Mouse (Mus musculus) hindbrain, embryonic 10.5 days (tissue): Measurements from ENCODE around the gene Svopl. TPM values are rescaled to one million over a fixed set of nuclear protein-coding genes. Genes with fewer than 3 reads are reported as not detected.
A peak's percentile ranks its signal among the peaks of the same experiment; 100 is the strongest.

Experiments
- DNase-seq: peaks from one replicate; pipeline ENCODE4 v3.0.0-alpha.2; 2017; ENCODE audit warnings: low spot score
- H3K27ac ChIP-seq: fragments of 300-500 bp; sonication (generic); 2 replicates; pipeline ENCODE4 v1.5.1; 2016; ENCODE audit warnings: mild to moderate bottlenecking, moderate library complexity
- H3K27me3 ChIP-seq: fragments of 300-500 bp; sonication (generic); 2 replicates; pipeline ENCODE4 v1.6.1; 2016; ENCODE audit warnings: mild to moderate bottlenecking; ENCODE audit not compliant: poor library complexity, insufficient read depth, severe bottlenecking
- H3K36me3 ChIP-seq: fragments of 300-500 bp; sonication (generic); 2 replicates; pipeline ENCODE4 v1.6.1; 2016; ENCODE audit warnings: mild to moderate bottlenecking, moderate library complexity
- H3K4me1 ChIP-seq: fragments of 300-500 bp; sonication (generic); replicated peaks from 2 replicates; pipeline ENCODE4 v1.6.1; 2016; ENCODE audit warnings: mild to moderate bottlenecking
- H3K4me3 ChIP-seq: fragments of 300-500 bp; sonication (generic); 2 replicates; pipeline ENCODE4 v1.5.1; 2016; ENCODE audit warnings: mild to moderate bottlenecking, moderate library complexity
- H3K9me3 ChIP-seq: fragments of 300-500 bp; sonication (generic); 2 replicates; pipeline ENCODE4 v1.6.1; 2016; ENCODE audit warnings: mild to moderate bottlenecking, moderate library complexity
- WGBS: fragments of 180-500 bp; shearing (Covaris S2); methylation state at CpG from one replicate; pipeline ENCODE4 v1.1.7; 2016; 5-methylcytosine and 5-hydroxymethylcytosine counted together
- polyA plus RNA-seq: library from polyadenylated mRNA; unstranded; fragments of >200 nt; fragmentation: Nextera tagmentation; extraction: Ambion mirVana; gene quantifications from 2 replicates; pipeline ENCODE4 v1.2.1, GENCODE M21; 2016

Gene Svopl
- polyA plus RNA-seq, 1 experiment from 2014 or later: 3.9 TPM

GRCm38 (mm10) chr6:38021406-38021805, 25.4 kb downstream of the Svopl start:
- WGBS: 88% methylated on average over 7 of the region's 7 CpGs
- no peaks in the 10 kb centered on the region for H3K9me3 ChIP-seq
- H3K27ac ChIP-seq: no peak overlapping the region
- H3K4me3 ChIP-seq: no peak overlapping the region
- DNase-seq: no peak
- no peaks in the 10 kb centered on the region for H3K36me3 ChIP-seq
- no peaks in the 10 kb centered on the region for H3K27me3 ChIP-seq
- no peaks in the 10 kb centered on the region for H3K4me1 ChIP-seq

DNA sequence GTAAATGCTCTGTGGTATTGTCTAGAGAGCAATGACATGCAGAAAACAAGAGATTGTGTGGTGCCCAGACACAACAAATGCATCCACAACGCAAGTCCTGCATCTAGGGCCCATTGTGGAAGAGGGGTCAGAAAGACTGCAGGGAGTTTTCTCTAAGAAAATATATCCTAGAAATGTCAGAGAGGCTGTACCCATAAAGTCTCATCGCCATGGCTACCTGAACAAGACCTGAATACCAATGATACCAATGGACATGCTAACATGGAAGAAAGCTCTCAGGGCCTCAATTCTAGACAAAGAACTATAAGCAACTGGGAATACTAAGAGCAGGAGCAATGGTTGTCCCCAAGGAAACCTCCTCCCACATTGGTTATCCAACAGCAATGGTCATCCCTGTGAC, 34.0 kb downstream of the Svopl start:
- 0 out of 2 replicates have a peak, but pooled peaks cover 7% of the 10 kb centered on the region for H3K4me1 ChIP-seq
- no peak overlapping the region for H3K4me3 ChIP-seq
- H3K9me3 ChIP-seq: no peaks in the 10 kb centered on the region
- WGBS: 85% methylated on average over 2 of the region's 2 CpGs
- no peaks in the 10 kb centered on the region for H3K36me3 ChIP-seq
- DNase-seq: no peak
- no peak overlapping the region for H3K27ac ChIP-seq
- H3K27me3 ChIP-seq: no peaks in the 10 kb centered on the region

- 11% methylated on average over 6 of the region's 6 CpGs for WGBS
- H3K27me3 ChIP-seq: no peaks in the 10 kb centered on the region
- H3K9me3 ChIP-seq: no peaks in the 10 kb centered on the region
- H3K36me3 ChIP-seq: no peaks in the 10 kb centered on the region
- no peak overlapping the region for H3K27ac ChIP-seq
- DNase-seq: peak; percentile 48
- no peak overlapping the region for H3K4me3 ChIP-seq
- 0 out of 2 replicates have a peak, but pooled peaks cover 3% of the 10 kb centered on the region for H3K4me1 ChIP-seq
Measured at GRCm38 (mm10) chr6:38007459-38007858, 39.3 kb downstream of the Svopl start.

DNA sequence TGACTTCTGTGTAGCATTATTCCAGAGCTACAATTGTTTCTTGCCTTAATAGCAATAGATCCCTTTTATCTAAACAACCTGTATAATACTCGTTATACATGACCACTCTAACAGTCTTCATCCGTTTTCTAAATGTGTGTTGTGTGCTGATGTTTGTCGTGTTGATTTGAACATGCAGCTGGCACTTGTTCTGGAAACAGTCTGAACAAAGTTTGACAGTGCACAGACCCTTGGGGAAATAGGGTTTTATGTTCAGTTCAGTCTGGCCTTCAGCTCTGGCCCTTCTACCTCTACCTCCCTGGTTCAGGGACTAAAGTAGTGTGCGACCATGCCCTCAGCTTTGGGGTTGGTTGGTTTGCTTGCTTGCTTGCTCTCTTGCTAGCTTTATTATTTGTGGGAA, 79.4 kb downstream of the Svopl start:
- WGBS: 96% methylated on average over 4 of the region's 4 CpGs
- H3K27me3 ChIP-seq: no peaks in the 10 kb centered on the region
- H3K4me1 ChIP-seq: no peaks in the 10 kb centered on the region
- DNase-seq: no peak
- H3K27ac ChIP-seq: no peak overlapping the region
- H3K4me3 ChIP-seq: no peak overlapping the region
- H3K36me3 ChIP-seq: peaks cover 90% of the 10 kb centered on the region
- no peaks in the 10 kb centered on the region for H3K9me3 ChIP-seq

- Histone ChIP-seq H3K36me3 (peaks cover 95% of the 10 kb centered on the region), H3K4me3 (no peak overlapping the region), H3K27me3 (no peaks in the 10 kb centered on the region), H3K9me3 (no peaks in the 10 kb centered on the region), H3K27ac (no peak overlapping the region), H3K4me1 (no peaks in the 10 kb centered on the region)
- WGBS: 88% methylated on average over 6 of the region's 6 CpGs
- DNase-seq: no peak
Measured at GRCm38 (mm10) chr6:37951306-37951705, 95.5 kb downstream of the Svopl start.

- 22% methylated on average over 6 of the region's 6 CpGs for WGBS
- no peaks in the 10 kb centered on the region for H3K9me3 ChIP-seq
- H3K4me3 ChIP-seq: no peak overlapping the region
- H3K4me1 ChIP-seq: peaks cover 27% of the 10 kb centered on the region
- DNase-seq: peak; percentile 48
- H3K27me3 ChIP-seq: no peaks in the 10 kb centered on the region
- peaks cover 53% of the 10 kb centered on the region for H3K36me3 ChIP-seq
- H3K27ac ChIP-seq: peak overlapping the region; percentile 53; the same call in 1 of the 2 replicates
Measured at GRCm38 (mm10) chr6:37936498-37936897, 110.3 kb downstream of the Svopl start.

Other genes with a start within 250 kb of the Svopl start
- gene Trim24, start 176.2 kb downstream of the Svopl start, polyA plus RNA-seq: 19.3 and 22.5 TPM in 2 replicates
- not detected in 2 replicates for gene Tmem213, start 62.3 kb upstream of the Svopl start, polyA plus RNA-seq
- gene Atp6v0a4, start 77.6 kb upstream of the Svopl start, polyA plus RNA-seq: not detected in 2 replicates
- 6.9 and 8.4 TPM in 2 replicates for gene D630045J12Rik, start 207.0 kb upstream of the Svopl start, polyA plus RNA-seq